Mouse (Mus musculus) bone marrow, adult 2 months (tissue): ENCODE measurements around the gene Erp29.

Experiments used
- CTCF ChIP-seq: fragments of 200-500 bp; IDR thresholded peaks from 2 replicates; pipeline ENCODE4 v1.5.1; 2011; ENCODE audit warnings: low read length, control low read depth; ENCODE audit not compliant: control insufficient read depth, insufficient read depth
- POLR2A ChIP-seq: fragments of 200-500 bp; IDR thresholded peaks from 2 replicates; pipeline ENCODE4 v1.6.1; 2011; ENCODE audit warnings: low read depth, mild to moderate bottlenecking, control low read depth, low read length, borderline replicate concordance; ENCODE audit not compliant: control insufficient read depth

DNA sequence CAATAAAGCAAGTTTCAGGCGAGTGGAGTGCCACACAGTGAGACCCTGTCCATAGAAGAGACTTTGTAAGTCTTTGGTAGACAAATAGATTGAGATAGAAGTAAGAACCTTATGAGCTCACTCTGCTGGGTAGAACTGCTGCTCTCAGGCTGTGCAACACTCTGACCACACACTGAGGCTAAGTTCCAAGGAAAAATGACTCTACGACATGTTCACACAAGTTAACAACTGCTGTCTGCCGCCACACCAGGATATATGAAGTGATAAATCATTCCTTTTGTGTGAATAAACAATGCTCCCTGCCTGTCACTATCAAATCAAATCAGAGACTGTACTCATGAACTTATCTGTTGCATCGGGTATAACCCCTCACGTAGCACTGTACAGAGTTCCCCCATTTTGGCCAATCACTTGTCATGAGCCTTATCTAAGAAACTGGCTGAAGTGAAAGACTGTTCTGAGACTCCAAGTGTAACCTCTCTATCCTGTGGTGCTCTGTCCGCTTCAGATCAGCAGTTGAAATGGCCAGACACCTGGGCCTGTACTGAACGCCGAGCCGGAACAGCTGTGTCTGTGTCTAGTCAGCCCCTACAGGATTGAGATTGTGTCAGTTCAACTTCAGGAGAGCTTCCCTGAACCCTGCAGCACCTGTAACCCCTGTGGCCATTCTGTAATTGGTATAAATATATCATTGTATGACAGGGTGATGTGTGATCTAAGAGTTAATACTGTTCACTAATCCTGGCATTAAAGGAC is 3.4 kb upstream of the Erp29 start:
- TF ChIP-seq CTCF = no peak
- TF ChIP-seq POLR2A = no peak
